11 mouse cellular contexts compared by ENCODE assay signal in the genomic region with DNA sequence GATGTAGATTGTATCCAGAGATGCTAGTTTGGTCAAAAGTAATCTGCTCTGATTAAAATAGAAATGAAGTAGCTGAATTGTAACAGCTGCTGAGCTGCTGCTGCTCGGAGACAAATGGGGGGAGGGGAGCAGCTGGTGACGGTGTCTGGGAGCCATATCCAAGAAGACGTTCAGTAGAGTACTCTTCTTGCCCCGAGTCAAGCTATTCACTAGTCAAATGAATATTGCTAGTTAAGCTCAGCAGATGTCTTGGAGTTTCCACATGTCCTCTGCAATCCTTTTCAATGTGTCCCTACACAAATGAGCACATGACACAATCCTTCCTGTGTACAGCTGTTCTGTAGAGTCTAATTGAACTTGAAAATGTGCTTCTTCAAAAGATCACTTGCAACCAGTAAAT.
A peak's percentile ranks its signal among the peaks of the same experiment; 100 is the strongest.
DNase-seq lines count a peak whose midpoint lies in the region; ATAC-seq and TF ChIP-seq lines count a peak whose summit lies in the region.
"Had no signal": no experiment of that assay in that cellular context is flagged by ENCODE, and none has a peak within 500 bp of the region (broad histone marks: within the 10 kb centered on the region; RNA-seq: fewer than 3 reads in every experiment).

No protein-coding gene starts in this region.

- no peak overlapping the region for H3K9ac ChIP-seq in heart, embryonic 16.5 days (ENCODE audit: low read length)
- H3K9ac ChIP-seq in heart, embryonic 12.5 days, result no peak overlapping the region
- no peak overlapping the region for H3K9ac ChIP-seq in hindbrain, embryonic 12.5 days

- no peak overlapping the region for H3K4me2 ChIP-seq in heart, embryonic 16.5 days (ENCODE audit: low read depth, low read length)
- H3K4me2 ChIP-seq in heart, embryonic 12.5 days, result no peak overlapping the region
- H3K4me2 ChIP-seq in hindbrain, embryonic 12.5 days (replicated peaks), result no peak overlapping the region

- no peaks in the 10 kb centered on the region for H3K27me3 ChIP-seq in heart, embryonic 16.5 days (ENCODE audit: control insufficient read depth, insufficient read depth, low read length)
- H3K27me3 ChIP-seq in heart, embryonic 12.5 days (replicated peaks), result no peaks in the 10 kb centered on the region
- no peaks in the 10 kb centered on the region for H3K27me3 ChIP-seq in thymus, adult 2 months (ENCODE audit: control insufficient read depth, insufficient read depth, low read length)
- H3K27me3 ChIP-seq in hindbrain, embryonic 12.5 days, result no peaks in the 10 kb centered on the region

- no peak for ATAC-seq in heart, embryonic 16.5 days (replicated peaks; ENCODE audit: extremely low read depth, insufficient read depth, low FRiP score)
- no peak for ATAC-seq in heart, embryonic 12.5 days (ENCODE audit: insufficient number of reproducible peaks, low FRiP score)
- ATAC-seq in hindbrain, embryonic 12.5 days (ENCODE audit: low FRiP score), result 0 out of 2 replicates have a peak, but pooled peaks have one; percentile 9
- ATAC-seq: intestine, embryonic 16.5 days had no signal

- H3K27ac ChIP-seq in heart, embryonic 16.5 days (ENCODE audit: low read length), result 0 out of 2 replicates have a peak overlapping the region, but pooled peaks have one; percentile 11
- no peak overlapping the region for H3K27ac ChIP-seq in heart, embryonic 12.5 days (ENCODE audit: poor library complexity, severe bottlenecking)
- 0 out of 2 replicates have a peak overlapping the region, but pooled peaks have one; percentile 21 for H3K27ac ChIP-seq in thymus, adult 2 months (ENCODE audit: control insufficient read depth, insufficient read depth, low read length)
- peak overlapping the region; percentile 40; the same call in 1 of the 2 replicates for H3K27ac ChIP-seq in hindbrain, embryonic 12.5 days

- TF ChIP-seq CTCF in thymus, adult 2 months (IDR thresholded peaks at IDR 0.05; ENCODE audit: borderline replicate concordance, control insufficient read depth, extremely low read depth, insufficient read depth, low read length, poor library complexity), result no peak

- no peaks in the 10 kb centered on the region for H3K36me3 ChIP-seq in heart, embryonic 16.5 days (ENCODE audit: control insufficient read depth, insufficient read depth)
- no peaks in the 10 kb centered on the region for H3K36me3 ChIP-seq in heart, embryonic 12.5 days
- no peaks in the 10 kb centered on the region for H3K36me3 ChIP-seq in thymus, adult 2 months (ENCODE audit: control insufficient read depth, insufficient read depth, low read length)
- H3K36me3 ChIP-seq in hindbrain, embryonic 12.5 days, result no peaks in the 10 kb centered on the region

- WGBS in heart, embryonic 16.5 days, result 42% methylated on average over 4 of the region's 4 CpGs
- 31% methylated on average over 4 of the region's 4 CpGs for WGBS in heart, embryonic 12.5 days
- WGBS in thymus, adult 2 months, result 71% methylated on average over 4 of the region's 4 CpGs
- WGBS in hindbrain, embryonic 12.5 days, result 30% methylated on average over 4 of the region's 4 CpGs

- H3K4me1 ChIP-seq in heart, embryonic 16.5 days (ENCODE audit: control insufficient read depth, insufficient read depth, low read length), result peaks cover 26% of the 10 kb centered on the region
- peaks cover 25% of the 10 kb centered on the region for H3K4me1 ChIP-seq in heart, embryonic 12.5 days (replicated peaks)
- peaks cover 26% of the 10 kb centered on the region for H3K4me1 ChIP-seq in thymus, adult 2 months (replicated peaks; ENCODE audit: control insufficient read depth, insufficient read depth, low read length)
- peaks cover 43% of the 10 kb centered on the region for H3K4me1 ChIP-seq in hindbrain, embryonic 12.5 days

- DNase-seq in thymus, adult 2 months, result no peak
- no peak for DNase-seq in thymus, adult 18-20 months
- peak; percentile 69 for DNase-seq in retina, postnatal 1 day
- DNase-seq in adrenal gland, postnatal 14 days, result no peak
- no peak for DNase-seq in cerebellum, postnatal 14 days
- DNase-seq: B cell, adult 2 months; right cerebral cortex, adult 18-20 months had no signal

- H3K9me3 ChIP-seq in heart, embryonic 16.5 days (replicated peaks; ENCODE audit: control insufficient read depth, low read length), result no peaks in the 10 kb centered on the region
- no peaks in the 10 kb centered on the region; the same call in 1 of the 2 replicates for H3K9me3 ChIP-seq in heart, embryonic 12.5 days (replicated peaks)
- H3K9me3 ChIP-seq in hindbrain, embryonic 12.5 days (replicated peaks), result no peaks in the 10 kb centered on the region

- TF ChIP-seq POLR2A in thymus, adult 2 months (IDR thresholded peaks at IDR 0.05; ENCODE audit: control insufficient read depth, extremely low read depth, insufficient read depth, low read length, poor library complexity), result no peak

- no peak overlapping the region for H3K4me3 ChIP-seq in heart, embryonic 16.5 days (ENCODE audit: low read length)
- H3K4me3 ChIP-seq in heart, embryonic 12.5 days, result no peak overlapping the region
- H3K4me3 ChIP-seq in thymus, adult 2 months (ENCODE audit: control insufficient read depth, insufficient read depth, low read length), result no peak overlapping the region
- H3K4me3 ChIP-seq in hindbrain, embryonic 12.5 days, result no peak overlapping the region
